Mouse (Mus musculus) Muller cell, postnatal 12 days (primary cell): Measurements from ENCODE around the gene Cryba4.

Experiments
- DNase-seq: peaks from one replicate; pipeline ENCODE4 v3.0.0-alpha.2; 2015; ENCODE audit errors: inconsistent ontology term

Gene Cryba4

GRCm38 (mm10) chr5:112286608-112286983, 34.3 kb upstream of the Cryba4 start:
- DNase-seq = no peak

GRCm38 (mm10) chr5:112285548-112286085, 33.3 kb upstream of the Cryba4 start:
- no peak for DNase-seq

GRCm38 (mm10) chr5:112284203-112284582, 31.9 kb upstream of the Cryba4 start:
- DNase-seq = no peak

GRCm38 (mm10) chr5:112283543-112284202, 31.4 kb upstream of the Cryba4 start:
- no peak for DNase-seq

GRCm38 (mm10) chr5:112282780-112283482, 30.6 kb upstream of the Cryba4 start:
- no peak for DNase-seq

- DNase-seq = no peak
Observed at GRCm38 (mm10) chr5:112282123-112282779, 29.9 kb upstream of the Cryba4 start.

GRCm38 (mm10) chr5:112281676-112282075, 29.4 kb upstream of the Cryba4 start:
- DNase-seq = no peak

- peak; percentile 74 for DNase-seq
Observed at GRCm38 (mm10) chr5:112280863-112281660, 28.7 kb upstream of the Cryba4 start.

- DNase-seq = peak; percentile 19
Observed at GRCm38 (mm10) chr5:112280151-112280550, 27.8 kb upstream of the Cryba4 start.

- peak; percentile 87 for DNase-seq
Observed at GRCm38 (mm10) chr5:112279181-112280021, 27.1 kb upstream of the Cryba4 start.

- no peak for DNase-seq
Observed at GRCm38 (mm10) chr5:112277906-112278470, 25.7 kb upstream of the Cryba4 start.

GRCm38 (mm10) chr5:112276907-112277348, 24.6 kb upstream of the Cryba4 start:
- DNase-seq = no peak

GRCm38 (mm10) chr5:112276267-112276873, 24.1 kb upstream of the Cryba4 start, which contains the start of gene Tpst2:
TSS of gene Tpst2 (plus strand) at chr5:112276691.
- peak; percentile 100 for DNase-seq

GRCm38 (mm10) chr5:112275021-112275804, 22.9 kb upstream of the Cryba4 start:
- no peak for DNase-seq

- peak; percentile 41 for DNase-seq
Observed at GRCm38 (mm10) chr5:112273746-112274463, 21.6 kb upstream of the Cryba4 start.

- no peak for DNase-seq
Observed at GRCm38 (mm10) chr5:112272934-112273333, 20.6 kb upstream of the Cryba4 start.

- peak; percentile 61 for DNase-seq
Observed at GRCm38 (mm10) chr5:112270764-112271541, 18.6 kb upstream of the Cryba4 start.
